Mouse (Mus musculus) hindbrain, embryonic 14.5 days (tissue): ENCODE data around the gene Hsp90aa1. TPM values are rescaled to one million over a fixed set of nuclear protein-coding genes. Genes with fewer than 3 reads are reported as not detected.
"Not testable (repeated sequence)": the region's sequence is repeated elsewhere in the genome, so short reads cannot be mapped to it uniquely, and the experiment has no call there.

Source experiments
- ATAC-seq: fragments of 200-750 bp; cut with Nextera tagmentation; 2 replicates; pipeline ENCODE4 v1.8.0; 2017; ENCODE audit warnings: moderate number of reproducible peaks, mild to moderate bottlenecking, moderate TSS enrichment, moderate library complexity; ENCODE audit not compliant: low FRiP score
- DNase-seq: peaks from one replicate; pipeline ENCODE4 v3.0.0-alpha.2; 2015; ENCODE audit warnings: low spot score
- H3K27ac ChIP-seq: fragments of 300-500 bp; sonication (generic); 2 replicates; pipeline ENCODE4 v1.5.1; 2014; ENCODE audit warnings: mild to moderate bottlenecking, moderate library complexity
- H3K27me3 ChIP-seq: fragments of 300-500 bp; sonication (generic); 2 replicates; pipeline ENCODE4 v1.6.1; 2014; ENCODE audit warnings: mild to moderate bottlenecking, low read length, mixed read lengths; ENCODE audit not compliant: control insufficient read depth, insufficient read depth
- H3K36me3 ChIP-seq: fragments of 300-500 bp; sonication (generic); replicated peaks from 2 replicates; pipeline ENCODE4 v1.6.1; 2014; ENCODE audit not compliant: control insufficient read depth, insufficient read depth
- H3K4me1 ChIP-seq: fragments of 300-500 bp; sonication (generic); replicated peaks from 2 replicates; pipeline ENCODE4 v1.6.1; 2014; ENCODE audit warnings: antibody characterized with exemption, low read length, mixed read lengths; ENCODE audit not compliant: control insufficient read depth, insufficient read depth
- H3K4me2 ChIP-seq: fragments of 300-500 bp; sonication (generic); replicated peaks from 2 replicates; pipeline ENCODE4 v1.6.1; 2014; ENCODE audit warnings: mild to moderate bottlenecking, moderate library complexity
- H3K4me3 ChIP-seq: fragments of 300-500 bp; sonication (generic); replicated peaks from 2 replicates; pipeline ENCODE4 v1.5.1; 2014; ENCODE audit warnings: mild to moderate bottlenecking, low read length
- H3K9ac ChIP-seq: fragments of 300-500 bp; sonication (generic); 2 replicates; pipeline ENCODE4 v1.6.1; 2014
- H3K9me3 ChIP-seq: fragments of 300-500 bp; sonication (generic); 2 replicates; pipeline ENCODE4 v1.6.1; 2016; ENCODE audit warnings: low read length; ENCODE audit not compliant: control insufficient read depth
- WGBS: fragments of 180-500 bp; shearing (Covaris S2); extraction: QIAGEN DNeasy Blood & Tissue Kit; methylation state at CpG from one replicate; pipeline ENCODE4 v1.1.7; 2014; 5-methylcytosine and 5-hydroxymethylcytosine counted together
- polyA plus RNA-seq: library from polyadenylated mRNA; unstranded; fragments of >200 nt; fragmentation: Nextera tagmentation; extraction: Ambion mirVana; gene quantifications from 2 replicates; pipeline ENCODE4 v1.2.1, GENCODE M21; 2014

Hsp90aa1 gene
- polyA plus RNA-seq, 1 experiment from 2014 or later, result 1,430 TPM

GRCm38 (mm10) chr12:110725051-110725450 is 22.5 kb upstream of the Hsp90aa1 start:
- Histone ChIP-seq H3K27ac (no peak overlapping the region), H3K36me3 (no peaks in the 10 kb centered on the region), H3K4me1 (no peaks in the 10 kb centered on the region), H3K4me3 (no peak overlapping the region), H3K27me3 (peaks cover 3% of the 10 kb centered on the region; the same call in 1 of the 2 replicates), H3K9ac (no peak overlapping the region), H3K9me3 (no peaks in the 10 kb centered on the region), H3K4me2 (no peak overlapping the region)
- DNase-seq (no peak), ATAC-seq (no peak)
- 90% methylated on average over 5 of the region's 5 CpGs for WGBS

GRCm38 (mm10) chr12:110716004-110716403 is 13.5 kb upstream of the Hsp90aa1 start:
- no peak overlapping the region for H3K4me3 ChIP-seq

GRCm38 (mm10) chr12:110714215-110714614 is 11.7 kb upstream of the Hsp90aa1 start:
- H3K36me3 ChIP-seq, result no peaks in the 10 kb centered on the region
- H3K9ac ChIP-seq, result no peak overlapping the region
- ATAC-seq, result no peak
- H3K4me3 ChIP-seq, result no peak overlapping the region
- DNase-seq, result no peak
- WGBS, result 92% methylated on average over 6 of the region's 6 CpGs
- no peaks in the 10 kb centered on the region for H3K4me1 ChIP-seq
- no peaks in the 10 kb centered on the region for H3K9me3 ChIP-seq
- no peak overlapping the region for H3K4me2 ChIP-seq
- H3K27ac ChIP-seq, result no peak overlapping the region
- no peaks in the 10 kb centered on the region for H3K27me3 ChIP-seq

More at GRCm38 (mm10) chr12:110716004-110716403, 13.5 kb upstream of the Hsp90aa1 start:
- H3K27me3 ChIP-seq, result peaks cover 3% of the 10 kb centered on the region; the same call in 1 of the 2 replicates
- H3K4me1 ChIP-seq, result no peaks in the 10 kb centered on the region
- H3K4me2 ChIP-seq, result no peak overlapping the region
- no peak overlapping the region for H3K9ac ChIP-seq
- H3K27ac ChIP-seq, result no peak overlapping the region
- 33% methylated on average over 5 of the region's 5 CpGs for WGBS
- ATAC-seq (no peak), DNase-seq (no peak)
- H3K9me3 ChIP-seq, result no peaks in the 10 kb centered on the region
- no peaks in the 10 kb centered on the region for H3K36me3 ChIP-seq

- Histone ChIP-seq H3K27ac (no peak overlapping the region), H3K4me1 (no peaks in the 10 kb centered on the region), H3K4me3 (no peak overlapping the region), H3K9ac (no peak overlapping the region), H3K36me3 (no peaks in the 10 kb centered on the region), H3K9me3 (no peaks in the 10 kb centered on the region), H3K4me2 (no peak overlapping the region), H3K27me3 (no peaks in the 10 kb centered on the region)
- WGBS, result 95% methylated on average over 6 of the region's 6 CpGs
- no peak for ATAC-seq
- no peak for DNase-seq
Observed at GRCm38 (mm10) chr12:110713784-110714183, 11.3 kb upstream of the Hsp90aa1 start.

GRCm38 (mm10) chr12:110711270-110711669 is 8.7 kb upstream of the Hsp90aa1 start:
- ATAC-seq, result no peak
- no peak for DNase-seq
- Histone ChIP-seq H3K4me3 (no peak overlapping the region), H3K9me3 (no peaks in the 10 kb centered on the region), H3K4me2 (no peak overlapping the region), H3K27me3 (no peaks in the 10 kb centered on the region), H3K9ac (no peak overlapping the region), H3K36me3 (no peaks in the 10 kb centered on the region), H3K27ac (no peak overlapping the region), H3K4me1 (0 out of 2 replicates have a peak, but pooled peaks cover under 1% of the 10 kb centered on the region)
- WGBS, result 73% methylated on average over 5 of the region's 5 CpGs

GRCm38 (mm10) chr12:110707451-110707850 is 4.9 kb upstream of the Hsp90aa1 start:
- Histone ChIP-seq H3K4me3 (no peak overlapping the region), H3K9ac (no peak overlapping the region), H3K9me3 (no peaks in the 10 kb centered on the region), H3K27me3 (no peaks in the 10 kb centered on the region), H3K4me1 (0 out of 2 replicates have a peak, but pooled peaks cover 6% of the 10 kb centered on the region), H3K36me3 (no peaks in the 10 kb centered on the region), H3K27ac (no peak overlapping the region), H3K4me2 (peak overlapping the region; percentile 44)
- no peak for ATAC-seq
- WGBS, result 87% methylated on average over 7 of the region's 7 CpGs
- no peak for DNase-seq

GRCm38 (mm10) chr12:110706337-110707231 is 4.1 kb upstream of the Hsp90aa1 start:
- under 1% methylated on average over 27 of the region's 27 CpGs for WGBS
- Histone ChIP-seq H3K4me1 (0 out of 2 replicates have a peak, but pooled peaks cover 6% of the 10 kb centered on the region), H3K4me3 (peak overlapping the region; percentile 22), H3K27ac (peak overlapping the region; percentile 22; the same call in 1 of the 2 replicates), H3K9ac (peak overlapping the region; percentile 26; the same call in 1 of the 2 replicates), H3K27me3 (no peaks in the 10 kb centered on the region), H3K4me2 (peak overlapping the region; percentile 44), H3K36me3 (no peaks in the 10 kb centered on the region), H3K9me3 (no peaks in the 10 kb centered on the region)
- ATAC-seq (peak; percentile 83), DNase-seq (peak; percentile 62)

GRCm38 (mm10) chr12:110705419-110705818 is 2.9 kb upstream of the Hsp90aa1 start:
- DNase-seq, H3K9me3 ChIP-seq, H3K27me3 ChIP-seq, H3K9ac ChIP-seq, H3K4me2 ChIP-seq, ATAC-seq, H3K4me1 ChIP-seq, H3K4me3 ChIP-seq, H3K36me3 ChIP-seq: not testable (repeated sequence)
- H3K27ac ChIP-seq, result 0 out of 2 replicates have a peak overlapping the region, but pooled peaks have one; percentile 22
- WGBS, result 81% methylated on average over 4 of the region's 4 CpGs

- Histone ChIP-seq H3K27me3 (no peaks in the 10 kb centered on the region), H3K9me3 (no peaks in the 10 kb centered on the region), H3K27ac (no peak overlapping the region), H3K36me3 (no peaks in the 10 kb centered on the region), H3K4me3 (no peak overlapping the region), H3K4me1 (0 out of 2 replicates have a peak, but pooled peaks cover 6% of the 10 kb centered on the region), H3K4me2 (no peak overlapping the region), H3K9ac (no peak overlapping the region)
- WGBS, result 72% methylated on average over 7 of the region's 7 CpGs
- no peak for ATAC-seq
- DNase-seq, result no peak
Observed at GRCm38 (mm10) chr12:110703682-110704081, 1.2 kb upstream of the Hsp90aa1 start.
